Mouse (Mus musculus) liver, embryonic 14.5 days (tissue): ENCODE results near the gene Dennd1c. TPM values are rescaled to one million over a fixed set of nuclear protein-coding genes. Genes with fewer than 3 reads are reported as not detected.
A peak's percentile ranks its signal among the peaks of the same experiment; 100 is the strongest.

Experiments
- ATAC-seq: fragments of 200-750 bp; cut with Nextera tagmentation; 2 replicates; pipeline ENCODE4 v1.8.0; 2017; ENCODE audit warnings: moderate number of reproducible peaks, mild to moderate bottlenecking, moderate library complexity; ENCODE audit not compliant: insufficient read depth
- DNase-seq, 3 experiments: peaks; one replicate each; pipeline ENCODE4 v3.0.0-alpha.2; 2012 to 2013; ENCODE audit warnings: low read depth in 3 of 3, low spot score in 3 of 3
- H3K27ac ChIP-seq: fragments of 300-500 bp; sonication (generic); 2 replicates; pipeline ENCODE4 v1.5.1; 2014; ENCODE audit warnings: moderate library complexity, mild to moderate bottlenecking, control low read depth, inconsistent platforms
- H3K27me3 ChIP-seq: fragments of 300-500 bp; sonication (generic); 2 replicates; pipeline ENCODE4 v1.6.1; 2014; ENCODE audit warnings: mild to moderate bottlenecking, low read length, moderate library complexity; ENCODE audit not compliant: control insufficient read depth, insufficient read depth
- H3K36me3 ChIP-seq: fragments of 300-500 bp; sonication (generic); replicated peaks from 2 replicates; pipeline ENCODE4 v1.6.1; 2014; ENCODE audit warnings: low read depth; ENCODE audit not compliant: control insufficient read depth, insufficient read depth
- H3K4me1 ChIP-seq, 2 experiments: fragments of 200-500 bp in 1 of 2; fragments of 300-500 bp in 1 of 2; sonication (generic) in 1 of 2; replicated peaks; 2 replicates each; pipeline ENCODE4 v1.6.1; 2012 to 2014; ENCODE audit warnings: antibody characterized with exemption in 1 of 2, inconsistent platforms in 1 of 2, low read length in 1 of 2; ENCODE audit not compliant: control insufficient read depth in 2 of 2, insufficient read depth in 2 of 2
- H3K4me2 ChIP-seq: fragments of 300-500 bp; sonication (generic); 2 replicates; pipeline ENCODE4 v1.6.1; 2014; ENCODE audit warnings: low read depth, mild to moderate bottlenecking, control low read depth, moderate library complexity
- H3K4me3 ChIP-seq, 2 experiments: fragments of 200-500 bp in 1 of 2; fragments of 300-500 bp in 1 of 2; sonication (generic) in 1 of 2; 2 replicates each; pipeline ENCODE4 v1.5.1; 2012 to 2014; ENCODE audit warnings: low read depth in 2 of 2, low read length in 2 of 2, mild to moderate bottlenecking in 2 of 2, control low read depth in 1 of 2, inconsistent platforms in 1 of 2, moderate library complexity in 1 of 2; ENCODE audit not compliant: insufficient read depth in 1 of 2
- H3K9ac ChIP-seq: fragments of 300-500 bp; sonication (generic); replicated peaks from 2 replicates; pipeline ENCODE4 v1.6.1; 2014; ENCODE audit warnings: mild to moderate bottlenecking, control low read depth, moderate library complexity
- H3K9me3 ChIP-seq: fragments of 300-500 bp; sonication (generic); 2 replicates; pipeline ENCODE4 v1.6.1; 2016; ENCODE audit warnings: low read length, mixed read lengths; ENCODE audit not compliant: control insufficient read depth
- CTCF ChIP-seq: IDR thresholded peaks from 2 replicates; pipeline ENCODE4 v1.5.1; 2016; ENCODE audit warnings: antibody characterized with exemption, low read depth, control low read depth
- EP300 ChIP-seq: IDR thresholded peaks from 2 replicates; pipeline ENCODE4 v1.6.1; 2016; ENCODE audit warnings: antibody characterized with exemption, low read depth
- WGBS: fragments of 180-500 bp; shearing (Covaris S2); extraction: QIAGEN DNeasy Blood & Tissue Kit; methylation state at CpG from one replicate; pipeline ENCODE4 v1.1.7; 2014; ENCODE audit not compliant: insufficient replicate concordance; 5-methylcytosine and 5-hydroxymethylcytosine counted together
- polyA plus RNA-seq, 2 experiments: library from polyadenylated mRNA; depleted of rRNA in 1 of 2; stranded (reverse) in 1 of 2; unstranded in 1 of 2; fragments of >200 nt; fragmentation: Nextera tagmentation in 1 of 2; extraction: Ambion mirVana in 1 of 2; gene quantifications; 2 replicates each; pipeline versions ENCODE4 v1.2.1 to v1.2.3; 2012 to 2014

Dennd1c gene
- 1.5 and 2.8 TPM in 2 replicates for polyA plus RNA-seq (2012; rRNA removed)
- polyA plus RNA-seq (2014; fragmentation: Nextera tagmentation; extraction: Ambion mirVana) = 0.78 and 0.89 TPM in 2 replicates

DNA sequence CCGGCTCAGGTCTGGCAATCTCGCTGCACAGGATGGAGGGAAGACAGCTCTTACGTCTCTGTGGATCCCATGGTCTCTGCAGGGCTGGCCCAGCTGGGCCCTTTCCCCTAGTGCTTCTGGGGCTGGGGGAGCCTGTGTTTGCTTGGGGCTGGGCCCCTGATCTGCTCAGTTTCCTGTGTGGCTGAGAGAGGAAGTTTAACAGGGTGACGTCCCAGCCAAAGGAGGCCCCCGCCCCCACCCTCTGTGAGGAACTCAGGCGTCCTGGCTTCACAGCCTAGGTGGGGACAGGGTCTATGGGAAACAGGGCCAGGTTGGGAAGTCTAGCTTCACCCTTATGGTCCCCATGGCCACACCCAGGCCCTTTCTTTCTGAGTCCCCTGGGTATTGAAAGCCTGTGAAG, at the start of gene Dennd1c:
Gene Dennd1c (minus strand): TSS at position 179 of the 400 bp plus-strand sequence.
- Histone ChIP-seq H3K27ac (no peak within 1 kb of the TSS), H3K9me3 (no peaks in the 10 kb centered on the region), H3K4me2 (peak within 1 kb of the TSS; percentile 26), H3K36me3 (no peaks in the 10 kb centered on the region), H3K4me1 (no peaks in the 10 kb centered on the region; a peak in 1 of 4 replicates), H3K27me3 (no peaks in the 10 kb centered on the region), H3K4me3 (peak within 1 kb of the TSS in 1 of 2 experiments; percentile 8; a peak in 1 of 4 replicates), H3K9ac (no peak within 1 kb of the TSS)
- DNase-seq = no peak
- WGBS = 10% methylated on average over 6 of the region's 6 CpGs
- TF ChIP-seq EP300 = no peak
- no peak for TF ChIP-seq CTCF
- ATAC-seq = no peak; the same call in 1 of the 2 replicates

DNA sequence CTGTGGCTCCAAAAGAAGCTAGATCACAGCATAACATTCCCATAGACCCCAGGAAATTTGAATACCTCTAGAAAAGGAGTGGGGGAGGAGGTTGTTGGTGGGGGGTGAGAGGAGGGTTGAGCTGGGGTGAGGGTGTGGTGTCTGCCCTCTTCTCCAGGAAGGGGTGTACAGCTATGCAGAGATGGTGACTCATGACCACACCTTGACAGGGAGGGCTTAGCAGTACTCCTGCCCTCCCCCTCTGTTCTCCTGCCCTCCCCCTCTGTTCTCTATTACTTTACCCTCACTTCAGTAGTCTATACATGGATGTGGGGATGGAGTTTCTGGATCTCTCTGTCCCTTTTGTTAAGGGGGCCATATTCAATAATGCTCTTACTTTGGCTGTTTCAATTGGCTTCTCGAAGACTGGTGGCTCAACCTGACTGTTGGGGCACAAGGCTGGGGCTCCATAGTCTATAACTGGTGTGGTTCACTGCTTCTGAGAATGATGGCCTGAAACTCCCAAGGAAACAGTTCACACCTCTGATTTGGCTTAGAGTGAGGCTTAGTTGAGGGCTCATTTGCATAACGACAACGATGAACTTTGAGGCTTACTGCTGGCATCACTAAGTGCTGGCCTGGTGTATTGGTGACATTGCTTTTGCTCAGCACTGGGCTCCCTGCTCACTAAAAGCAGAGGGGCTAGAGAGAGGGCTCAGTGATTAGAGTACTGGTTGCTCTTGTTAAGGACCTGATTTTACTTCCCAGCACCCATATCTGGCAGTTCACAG, 47.7 kb upstream of the Dennd1c start:
- 51% methylated on average over 3 of the region's 3 CpGs for WGBS
- Histone ChIP-seq H3K36me3 (no peaks in the 10 kb centered on the region), H3K9me3 (no peaks in the 10 kb centered on the region), H3K27me3 (no peaks in the 10 kb centered on the region), H3K27ac (no peak overlapping the region), H3K4me1 (0 out of 4 replicates have a peak, but pooled peaks cover 0 to 1% of the 10 kb centered on the region in 2 experiments), H3K4me2 (no peak overlapping the region), H3K4me3 (no peak overlapping the region), H3K9ac (no peak overlapping the region)
- TF ChIP-seq EP300 (no peak), CTCF (no peak)
- no peak for DNase-seq
- ATAC-seq = no peak

DNA sequence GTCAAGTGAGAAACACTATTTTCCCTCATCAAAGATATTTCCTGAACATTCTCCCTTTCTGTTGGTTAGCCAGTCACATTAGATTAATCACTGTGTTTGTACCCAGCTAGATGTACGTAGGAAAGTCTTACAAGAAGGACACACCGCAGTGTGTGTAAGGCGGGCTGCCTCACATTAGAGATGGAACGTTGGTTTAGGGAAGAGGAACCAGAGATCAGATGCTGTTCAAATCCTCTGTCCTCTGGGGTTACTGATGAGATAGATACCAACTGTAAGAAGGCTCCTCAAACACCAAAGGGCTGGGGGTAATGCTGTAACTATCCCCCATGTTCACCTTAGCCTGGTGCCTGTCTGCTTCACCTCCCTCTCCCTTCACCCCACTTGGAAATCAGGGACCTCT, 46.5 kb upstream of the Dennd1c start:
- Histone ChIP-seq H3K4me2 (no peak overlapping the region), H3K27me3 (no peaks in the 10 kb centered on the region), H3K9me3 (no peaks in the 10 kb centered on the region), H3K4me1 (no peaks in the 10 kb centered on the region), H3K27ac (no peak overlapping the region), H3K9ac (no peak overlapping the region), H3K4me3 (no peak overlapping the region), H3K36me3 (no peaks in the 10 kb centered on the region)
- no peak for TF ChIP-seq EP300
- no peak for TF ChIP-seq CTCF
- DNase-seq = no peak
- WGBS = 51% methylated on average over 4 of the region's 4 CpGs
- ATAC-seq = no peak

DNA sequence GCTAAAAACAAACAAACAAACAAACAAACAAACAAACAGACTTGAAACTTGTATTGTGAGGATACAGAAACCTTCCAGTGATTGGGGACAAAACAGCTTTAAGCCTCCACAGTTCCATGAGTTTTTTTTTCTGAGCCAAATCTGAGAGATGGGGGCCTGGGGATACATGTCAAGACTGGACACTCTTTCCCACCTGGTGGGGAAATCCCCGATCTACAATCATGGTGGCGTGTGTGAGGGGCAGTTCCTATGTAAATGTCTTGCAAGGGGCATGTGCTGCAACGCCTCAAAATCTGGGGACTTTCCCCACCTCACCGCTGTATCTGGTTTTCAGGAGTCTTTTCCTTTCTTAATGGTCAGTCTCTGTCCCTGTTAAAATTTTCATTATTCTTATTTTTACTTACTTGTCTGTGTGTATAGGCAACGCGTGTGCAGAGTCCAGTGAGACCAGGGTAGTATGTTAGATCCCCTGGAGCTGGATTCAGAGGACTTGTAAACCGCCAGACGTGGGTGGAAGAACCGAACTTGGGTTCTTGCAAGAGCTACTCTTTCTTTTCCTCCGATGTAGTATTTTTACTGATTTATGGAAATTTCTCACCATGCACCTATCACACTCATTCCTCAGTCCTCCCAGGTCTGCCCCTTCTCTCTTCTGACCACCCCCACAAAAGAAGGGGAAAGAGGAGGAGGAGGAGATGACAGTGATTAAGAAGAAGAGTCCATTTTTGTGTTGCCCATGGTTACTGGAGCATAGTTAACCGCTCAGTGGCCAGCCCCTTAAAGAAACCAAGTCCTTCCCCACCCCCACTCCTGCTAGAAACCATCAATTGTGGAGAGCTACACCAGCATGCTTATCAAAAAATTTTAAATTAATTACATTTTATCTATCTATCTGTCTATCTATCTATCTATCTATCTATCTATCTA, 45.1 kb upstream of the Dennd1c start:
- Histone ChIP-seq H3K27me3 (no peaks in the 10 kb centered on the region), H3K9me3 (no peaks in the 10 kb centered on the region), H3K36me3 (no peaks in the 10 kb centered on the region), H3K4me2 (no peak overlapping the region), H3K27ac (no peak overlapping the region), H3K4me3 (no peak overlapping the region), H3K9ac (no peak overlapping the region), H3K4me1 (peaks cover under 1 to 3% of the 10 kb centered on the region in 2 experiments; a peak in 1 of 4 replicates)
- no peak for DNase-seq
- no peak for ATAC-seq
- 65% methylated on average over 11 of the region's 11 CpGs for WGBS
- no peak for TF ChIP-seq CTCF

DNA sequence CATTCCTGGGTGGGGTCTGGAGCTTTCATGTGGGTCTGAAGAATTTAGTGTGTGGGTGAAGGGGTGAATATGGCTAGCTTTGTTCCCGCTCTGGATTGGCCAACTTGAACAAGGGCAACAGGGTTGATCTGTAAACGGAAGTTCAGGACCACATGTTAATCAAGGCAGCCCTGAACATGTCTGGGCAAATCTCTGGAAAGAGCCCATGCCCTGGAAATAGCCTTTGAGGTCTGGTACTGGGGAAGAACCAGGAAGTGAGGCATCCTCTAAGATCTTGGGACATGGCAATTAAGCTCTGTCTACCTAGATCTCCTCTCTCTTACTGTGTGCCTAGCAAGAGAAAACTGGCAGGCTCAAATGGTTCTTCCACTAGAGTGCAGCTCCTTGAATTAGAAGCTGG, 43.5 kb upstream of the Dennd1c start:
- Histone ChIP-seq H3K9me3 (no peaks in the 10 kb centered on the region), H3K27ac (no peak overlapping the region), H3K9ac (no peak overlapping the region), H3K4me3 (no peak overlapping the region), H3K4me2 (no peak overlapping the region), H3K4me1 (peaks cover 2 to 3% of the 10 kb centered on the region in 2 experiments; a peak in 1 of 4 replicates), H3K27me3 (no peaks in the 10 kb centered on the region), H3K36me3 (no peaks in the 10 kb centered on the region)
- DNase-seq (no peak), ATAC-seq (no peak)
- WGBS = 61% methylated on average over 2 of the region's 2 CpGs
- TF ChIP-seq CTCF (no peak), EP300 (no peak)
